Mouse (Mus musculus) small intestine, adult 2 months (tissue): ENCODE measurements around the gene Apoa5.

ENCODE experiments used
- CTCF ChIP-seq: fragments of 200-500 bp; IDR thresholded peaks from 2 replicates; pipeline ENCODE4 v1.5.1; 2012; ENCODE audit warnings: low read depth, mild to moderate bottlenecking, control low read depth, inconsistent platforms, low read length, moderate library complexity, mixed read lengths; ENCODE audit not compliant: insufficient replicate concordance, insufficient read length; ENCODE audit errors: extremely low read depth
- POLR2A ChIP-seq: fragments of 200-500 bp; IDR thresholded peaks from 2 replicates; pipeline ENCODE4 v1.6.1; 2012; ENCODE audit warnings: low read depth, mild to moderate bottlenecking, control low read depth, inconsistent platforms, low read length, moderate library complexity

DNA sequence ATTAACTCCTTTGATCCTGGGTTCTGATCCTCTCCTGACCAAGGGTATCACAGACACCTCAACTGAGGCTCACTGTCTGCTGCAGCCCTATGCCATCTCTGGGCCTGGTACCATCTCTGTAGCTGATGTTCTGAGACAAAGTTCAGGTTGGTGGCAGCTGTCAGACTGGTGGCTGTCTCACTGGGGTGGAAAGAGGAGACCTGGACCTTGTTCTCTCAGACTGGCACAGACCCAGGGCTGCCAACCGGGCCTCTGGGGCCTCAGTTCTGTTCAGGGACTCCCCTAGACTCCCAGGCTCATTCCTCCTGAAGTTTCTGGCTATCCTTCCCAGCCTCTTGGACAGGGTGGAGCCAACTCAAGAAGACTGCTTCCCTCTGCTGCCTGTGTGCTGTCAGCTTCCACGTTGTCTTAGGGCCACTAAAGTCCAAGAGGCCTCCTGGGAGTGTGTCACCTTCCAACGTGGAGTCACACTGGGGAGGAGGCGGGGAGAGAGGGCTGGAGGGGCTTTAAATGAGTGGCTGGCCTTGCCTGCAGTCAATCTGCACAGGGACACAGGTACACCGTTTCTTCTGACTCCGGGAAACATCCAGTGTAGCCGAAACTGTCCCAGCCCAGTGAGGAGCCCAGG is 27.8 kb upstream of the Apoa5 start, which contains the start of gene Apoa4:
- TF ChIP-seq CTCF (no peak), POLR2A (no peak)
